Mouse (Mus musculus) intestine, embryonic 15.5 days (tissue): Measurements from ENCODE around the gene Ralgps1. TPM values are rescaled to one million over a fixed set of nuclear protein-coding genes. Genes with fewer than 3 reads are reported as not detected.

Source experiments
- ATAC-seq: fragments of 200-750 bp; cut with Nextera tagmentation; 2 replicates; pipeline ENCODE4 v1.8.0; 2017; ENCODE audit warnings: moderate TSS enrichment, moderate library complexity
- H3K27ac ChIP-seq: fragments of 300-500 bp; sonication (generic); 2 replicates; pipeline ENCODE4 v1.5.1; 2015; ENCODE audit warnings: mild to moderate bottlenecking, inconsistent platforms
- H3K27me3 ChIP-seq: fragments of 300-500 bp; sonication (generic); replicated peaks from 2 replicates; pipeline ENCODE4 v1.6.1; 2015; ENCODE audit warnings: inconsistent platforms
- H3K36me3 ChIP-seq: fragments of 300-500 bp; sonication (generic); 2 replicates; pipeline ENCODE4 v1.6.1; 2015; ENCODE audit warnings: inconsistent platforms
- H3K4me1 ChIP-seq: fragments of 300-500 bp; sonication (generic); replicated peaks from 2 replicates; pipeline ENCODE4 v1.6.1; 2015; ENCODE audit warnings: inconsistent platforms
- H3K4me2 ChIP-seq: fragments of 300-500 bp; sonication (generic); replicated peaks from 2 replicates; pipeline ENCODE4 v1.6.1; 2015; ENCODE audit warnings: mild to moderate bottlenecking, inconsistent platforms
- H3K4me3 ChIP-seq: fragments of 300-500 bp; sonication (generic); replicated peaks from 2 replicates; pipeline ENCODE4 v1.5.1; 2015; ENCODE audit warnings: inconsistent platforms
- H3K9ac ChIP-seq: fragments of 300-500 bp; sonication (generic); 2 replicates; pipeline ENCODE4 v1.6.1; 2015; ENCODE audit warnings: inconsistent platforms
- H3K9me3 ChIP-seq: fragments of 300-500 bp; sonication (generic); 2 replicates; pipeline ENCODE4 v1.6.1; 2016; ENCODE audit warnings: inconsistent platforms
- WGBS: fragments of 180-500 bp; shearing (Covaris S2); methylation state at CpG from one replicate; pipeline ENCODE4 v1.1.7; 2015; 5-methylcytosine and 5-hydroxymethylcytosine counted together
- polyA plus RNA-seq: library from polyadenylated mRNA; unstranded; fragments of >200 nt; fragmentation: Nextera tagmentation; extraction: Ambion mirVana; gene quantifications from 2 replicates; pipeline ENCODE4 v1.2.1, GENCODE M21; 2015

Ralgps1 gene
- polyA plus RNA-seq, 1 experiment from 2014 or later = 5.5 TPM

GRCm38 (mm10) chr2:33185258-33185657 lies 186.0 kb downstream of the Ralgps1 start:
- H3K27me3 ChIP-seq = no peaks in the 10 kb centered on the region
- H3K36me3 ChIP-seq = no peaks in the 10 kb centered on the region
- no peak overlapping the region for H3K4me3 ChIP-seq
- no peak for ATAC-seq
- H3K9me3 ChIP-seq = no peaks in the 10 kb centered on the region
- H3K4me1 ChIP-seq = no peaks in the 10 kb centered on the region
- WGBS = 73% methylated on average over 7 of the region's 7 CpGs
- H3K27ac ChIP-seq = no peak overlapping the region
- H3K4me2 ChIP-seq = no peak overlapping the region
- no peak overlapping the region for H3K9ac ChIP-seq

DNA sequence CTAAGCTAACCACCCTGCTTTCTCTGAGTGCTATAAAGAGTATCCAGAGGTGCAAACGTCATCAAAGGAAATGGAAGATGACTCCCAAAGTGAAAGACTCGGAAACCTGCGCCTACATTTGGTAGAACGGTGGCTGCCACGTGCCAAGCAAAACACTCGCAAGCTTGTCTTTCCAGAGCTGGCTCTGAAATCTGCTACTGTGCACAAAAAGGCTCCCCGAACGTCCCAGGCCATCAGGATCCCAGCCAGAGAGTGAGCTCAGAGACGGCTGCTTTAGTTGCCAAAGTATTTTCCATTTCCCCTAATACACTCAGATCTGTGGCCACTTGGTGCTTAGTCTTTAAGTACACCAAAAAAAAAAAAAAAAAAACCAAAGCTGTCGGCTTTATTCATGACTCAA lies 186.6 kb downstream of the Ralgps1 start:
- peaks cover 5% of the 10 kb centered on the region for H3K4me1 ChIP-seq
- H3K9ac ChIP-seq = no peak overlapping the region
- WGBS = 83% methylated on average over 10 of the region's 10 CpGs
- no peak for ATAC-seq
- no peaks in the 10 kb centered on the region for H3K9me3 ChIP-seq
- H3K27me3 ChIP-seq = no peaks in the 10 kb centered on the region
- no peaks in the 10 kb centered on the region for H3K36me3 ChIP-seq
- H3K27ac ChIP-seq = no peak overlapping the region
- H3K4me3 ChIP-seq = no peak overlapping the region
- no peak overlapping the region for H3K4me2 ChIP-seq

GRCm38 (mm10) chr2:33183321-33183720 lies 188.0 kb downstream of the Ralgps1 start:
- H3K27ac ChIP-seq = no peak overlapping the region
- H3K27me3 ChIP-seq = no peaks in the 10 kb centered on the region
- H3K9ac ChIP-seq = no peak overlapping the region
- ATAC-seq = no peak
- H3K4me3 ChIP-seq = no peak overlapping the region
- H3K9me3 ChIP-seq = no peaks in the 10 kb centered on the region
- H3K4me1 ChIP-seq = peaks cover 18% of the 10 kb centered on the region
- H3K36me3 ChIP-seq = no peaks in the 10 kb centered on the region
- H3K4me2 ChIP-seq = no peak overlapping the region
- WGBS = 95% methylated on average over 7 of the region's 7 CpGs

DNA sequence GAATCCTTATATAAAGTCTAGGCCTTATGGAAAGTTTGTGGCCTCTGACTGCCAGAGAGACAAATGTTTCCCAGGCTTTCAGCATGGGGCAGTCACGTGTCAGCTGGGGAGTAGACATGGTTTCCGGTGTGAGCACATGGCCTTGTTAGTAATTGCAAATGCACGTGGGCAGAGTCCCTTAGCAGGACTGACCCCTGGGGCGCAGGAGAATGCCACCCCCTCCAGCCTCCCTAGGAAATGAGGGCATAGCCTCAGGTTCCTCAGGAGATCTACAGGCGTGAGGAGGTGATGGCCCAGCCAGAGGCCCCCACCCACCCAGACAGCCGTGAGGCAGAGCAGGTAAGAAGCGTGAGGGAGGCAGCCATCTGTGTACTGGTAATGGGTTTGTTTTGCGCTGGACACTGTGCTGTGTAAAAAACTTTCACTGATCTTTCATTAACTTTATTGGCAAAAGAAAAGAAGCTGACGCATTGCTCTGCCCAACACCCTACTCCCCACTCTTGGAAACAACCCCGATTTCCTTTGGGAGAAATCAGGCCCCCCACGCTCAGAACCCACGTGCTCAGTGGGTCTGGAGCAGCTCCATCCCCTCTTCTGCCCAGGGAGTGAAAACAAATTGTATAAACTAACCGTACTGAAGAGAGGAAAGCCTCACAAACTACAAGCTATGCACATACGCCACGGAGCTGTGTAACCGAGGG lies 191.2 kb downstream of the Ralgps1 start:
- H3K36me3 ChIP-seq = no peaks in the 10 kb centered on the region
- no peaks in the 10 kb centered on the region for H3K27me3 ChIP-seq
- 41% methylated on average over 16 of the region's 16 CpGs for WGBS
- no peak overlapping the region for H3K9ac ChIP-seq
- no peak overlapping the region for H3K4me2 ChIP-seq
- no peaks in the 10 kb centered on the region for H3K9me3 ChIP-seq
- H3K4me3 ChIP-seq = no peak overlapping the region
- H3K27ac ChIP-seq = peak overlapping the region; percentile 76
- peak; percentile 51; the same call in 1 of the 2 replicates for ATAC-seq
- H3K4me1 ChIP-seq = peaks cover 32% of the 10 kb centered on the region

- H3K4me2 ChIP-seq = no peak overlapping the region
- H3K27me3 ChIP-seq = no peaks in the 10 kb centered on the region
- no peak for ATAC-seq
- no peak overlapping the region; the same call in 1 of the 2 replicates for H3K9ac ChIP-seq
- WGBS = 68% methylated on average over 14 of the region's 14 CpGs
- H3K9me3 ChIP-seq = no peaks in the 10 kb centered on the region
- H3K4me3 ChIP-seq = no peak overlapping the region
- H3K36me3 ChIP-seq = no peaks in the 10 kb centered on the region
- peak overlapping the region; percentile 76 for H3K27ac ChIP-seq
- peaks cover 32% of the 10 kb centered on the region for H3K4me1 ChIP-seq
Observed at GRCm38 (mm10) chr2:33179171-33179929, 191.9 kb downstream of the Ralgps1 start.

GRCm38 (mm10) chr2:33178243-33178932 lies 192.9 kb downstream of the Ralgps1 start:
- Histone ChIP-seq H3K27me3 (no peaks in the 10 kb centered on the region), H3K27ac (peak overlapping the region; percentile 76), H3K4me1 (peaks cover 32% of the 10 kb centered on the region), H3K36me3 (no peaks in the 10 kb centered on the region), H3K9ac (peak overlapping the region; percentile 20), H3K9me3 (no peaks in the 10 kb centered on the region), H3K4me2 (peak overlapping the region; percentile 47), H3K4me3 (no peak overlapping the region)
- WGBS = 42% methylated on average over 11 of the region's 11 CpGs
- peak; percentile 46 for ATAC-seq

- Histone ChIP-seq H3K9me3 (no peaks in the 10 kb centered on the region), H3K4me3 (no peak overlapping the region), H3K36me3 (no peaks in the 10 kb centered on the region), H3K9ac (no peak overlapping the region), H3K4me2 (peak overlapping the region; percentile 47), H3K4me1 (peaks cover 32% of the 10 kb centered on the region), H3K27me3 (no peaks in the 10 kb centered on the region), H3K27ac (peak overlapping the region; percentile 76)
- peak; percentile 82 for ATAC-seq
- 27% methylated on average over 12 of the region's 12 CpGs for WGBS
Observed at GRCm38 (mm10) chr2:33177443-33178242, 193.6 kb downstream of the Ralgps1 start.

DNA sequence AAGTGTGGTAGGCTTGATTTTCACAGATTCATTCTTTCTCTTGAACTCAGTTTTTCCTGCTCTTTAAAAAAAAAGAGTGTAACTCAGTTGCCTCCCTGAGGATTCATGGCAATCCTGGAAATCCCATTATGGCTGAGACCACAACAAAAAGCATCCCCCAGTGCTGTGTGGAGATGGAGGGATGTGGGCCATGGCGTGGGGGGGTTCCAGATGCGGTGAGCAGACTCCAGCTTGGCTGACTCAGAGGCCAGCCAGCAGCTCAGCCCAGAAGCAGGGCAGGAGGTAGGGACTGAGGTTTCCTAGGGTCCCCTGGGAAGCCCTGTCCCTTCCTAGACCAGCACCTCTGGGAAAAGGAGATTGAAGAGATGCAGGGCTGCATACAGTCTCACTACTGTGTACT lies 194.4 kb downstream of the Ralgps1 start:
- peak overlapping the region; percentile 76 for H3K27ac ChIP-seq
- no peak for ATAC-seq
- no peak overlapping the region for H3K9ac ChIP-seq
- no peak overlapping the region for H3K4me2 ChIP-seq
- no peaks in the 10 kb centered on the region for H3K27me3 ChIP-seq
- H3K36me3 ChIP-seq = no peaks in the 10 kb centered on the region
- 52% methylated on average over 2 of the region's 2 CpGs for WGBS
- H3K4me3 ChIP-seq = no peak overlapping the region
- H3K4me1 ChIP-seq = peaks cover 32% of the 10 kb centered on the region
- no peaks in the 10 kb centered on the region for H3K9me3 ChIP-seq

GRCm38 (mm10) chr2:33176516-33176915 lies 194.8 kb downstream of the Ralgps1 start:
- H3K4me3 ChIP-seq = no peak overlapping the region

DNA sequence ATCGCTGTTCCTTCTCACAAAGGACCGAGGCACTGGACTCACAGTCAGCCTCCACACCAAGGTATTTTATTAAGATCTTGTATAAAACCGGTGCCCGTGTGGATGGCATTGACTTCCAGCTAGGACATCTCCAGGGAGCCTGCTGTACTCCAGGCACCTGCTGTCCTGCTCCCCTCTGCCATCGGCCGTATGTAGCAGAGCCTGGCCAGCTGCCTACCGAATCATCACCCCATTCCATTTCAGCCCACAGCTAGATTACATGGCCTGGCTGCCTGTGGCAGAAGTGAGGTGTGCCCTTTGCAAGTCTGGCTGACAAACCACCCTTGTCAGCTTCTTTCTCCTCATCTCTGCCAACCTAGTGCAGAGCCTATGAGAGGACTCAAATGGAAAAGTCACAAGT lies 197.6 kb downstream of the Ralgps1 start:
- H3K4me3 ChIP-seq = no peak overlapping the region
- H3K4me1 ChIP-seq = peaks cover 20% of the 10 kb centered on the region
- no peak overlapping the region for H3K9ac ChIP-seq
- H3K36me3 ChIP-seq = no peaks in the 10 kb centered on the region
- H3K27ac ChIP-seq = no peak overlapping the region
- H3K27me3 ChIP-seq = no peaks in the 10 kb centered on the region
- H3K4me2 ChIP-seq = no peak overlapping the region
- H3K9me3 ChIP-seq = no peaks in the 10 kb centered on the region
- ATAC-seq = no peak
- 92% methylated on average over 7 of the region's 7 CpGs for WGBS

More at GRCm38 (mm10) chr2:33176516-33176915, 194.8 kb downstream of the Ralgps1 start:
- no peaks in the 10 kb centered on the region for H3K27me3 ChIP-seq
- H3K4me1 ChIP-seq = peaks cover 32% of the 10 kb centered on the region
- no peaks in the 10 kb centered on the region for H3K9me3 ChIP-seq
- ATAC-seq = no peak
- H3K4me2 ChIP-seq = no peak overlapping the region
- 64% methylated on average over 7 of the region's 7 CpGs for WGBS
- H3K36me3 ChIP-seq = no peaks in the 10 kb centered on the region
- no peak overlapping the region for H3K27ac ChIP-seq
- H3K9ac ChIP-seq = no peak overlapping the region

DNA sequence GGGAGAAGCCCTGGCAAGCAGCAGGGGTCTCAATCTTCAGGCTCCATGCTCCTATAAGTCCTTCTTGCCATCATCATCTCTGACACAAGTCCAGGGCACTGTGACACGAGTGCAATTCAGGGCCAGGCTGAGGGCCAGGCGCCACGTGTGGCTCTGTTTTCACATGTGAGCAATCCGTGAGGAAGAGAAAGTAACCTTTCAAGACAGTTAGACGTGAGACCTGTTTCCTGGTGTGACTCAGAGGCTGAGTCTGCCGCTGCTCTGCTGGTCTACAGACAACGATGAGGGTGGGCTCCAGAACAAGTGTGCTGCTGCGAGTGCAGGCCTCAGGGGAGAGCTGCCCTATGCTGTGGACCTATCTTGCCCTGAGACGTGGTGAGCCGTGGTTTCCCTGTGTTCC lies 198.2 kb downstream of the Ralgps1 start:
- H3K27me3 ChIP-seq = no peaks in the 10 kb centered on the region
- no peak overlapping the region for H3K9ac ChIP-seq
- 67% methylated on average over 10 of the region's 10 CpGs for WGBS
- no peak overlapping the region for H3K4me2 ChIP-seq
- no peaks in the 10 kb centered on the region for H3K9me3 ChIP-seq
- no peak overlapping the region for H3K27ac ChIP-seq
- ATAC-seq = no peak
- no peaks in the 10 kb centered on the region for H3K36me3 ChIP-seq
- H3K4me3 ChIP-seq = no peak overlapping the region
- H3K4me1 ChIP-seq = peaks cover 14% of the 10 kb centered on the region
